Mouse (Mus musculus) MEL (cell line): ENCODE data around the gene Adipor2. TPM values are rescaled to one million over a fixed set of nuclear protein-coding genes. Genes with fewer than 3 reads are reported as not detected.

ENCODE experiments used
- DNase-seq: peaks from one replicate; pipeline ENCODE4 v3.0.0; 2011; ENCODE audit warnings: low read depth, low spot score
- H3K27ac ChIP-seq: 2 replicates; pipeline ENCODE4 v1.5.1; 2012; ENCODE audit warnings: low read depth, mild to moderate bottlenecking, control low read depth, low read length, moderate library complexity; ENCODE audit not compliant: control insufficient read depth
- H3K27me3 ChIP-seq, 2 experiments: fragments of 150-350 bp in 1 of 2; sonication (generic) in 1 of 2; 2 replicates each; pipeline ENCODE4 v1.6.1; 2012; ENCODE audit warnings: low read length in 2 of 2, mild to moderate bottlenecking in 2 of 2, improper control_type of control experiment in 1 of 2, moderate library complexity in 1 of 2; ENCODE audit not compliant: insufficient read depth in 2 of 2, control insufficient read depth in 1 of 2
- H3K36me3 ChIP-seq, 2 experiments: 2 replicates each; pipeline ENCODE4 v1.6.1; 2012 to 2014; ENCODE audit warnings: low read length in 2 of 2, improper control_type of control experiment in 1 of 2, inconsistent platforms in 1 of 2, mild to moderate bottlenecking in 1 of 2; ENCODE audit not compliant: insufficient read depth in 2 of 2, control insufficient read depth in 1 of 2
- H3K4me1 ChIP-seq, 2 experiments: fragments of 150-350 bp in 1 of 2; sonication (generic) in 1 of 2; 2 replicates each; pipeline ENCODE4 v1.6.1; 2012; ENCODE audit warnings: low read length in 2 of 2, improper control_type of control experiment in 1 of 2, mild to moderate bottlenecking in 1 of 2; ENCODE audit not compliant: insufficient read depth in 2 of 2, control insufficient read depth in 1 of 2
- H3K4me3 ChIP-seq, 2 experiments: fragments of 150-350 bp in 1 of 2; sonication (generic) in 1 of 2; 2 replicates each; pipeline ENCODE4 v1.5.1; 2012; ENCODE audit warnings: low read depth in 2 of 2, low read length in 2 of 2, mild to moderate bottlenecking in 2 of 2, moderate library complexity in 2 of 2, control low read depth in 1 of 2, improper control_type of control experiment in 1 of 2; ENCODE audit not compliant: control insufficient read depth in 1 of 2, insufficient read depth in 1 of 2
- H3K79me2 ChIP-seq: 2 replicates; pipeline ENCODE4 v1.6.1; 2012; ENCODE audit warnings: mild to moderate bottlenecking, low read length, moderate library complexity; ENCODE audit not compliant: control insufficient read depth, poor library complexity, insufficient read depth
- H3K9ac ChIP-seq: 2 replicates; pipeline ENCODE4 v1.6.1; 2012; ENCODE audit warnings: low read depth, mild to moderate bottlenecking, control low read depth, low read length, moderate library complexity; ENCODE audit not compliant: control insufficient read depth, poor library complexity, severe bottlenecking
- H3K9me3 ChIP-seq: fragments of 150-350 bp; sonication (generic); replicated peaks from 2 replicates; pipeline ENCODE4 v1.6.1; 2012; ENCODE audit warnings: mild to moderate bottlenecking, low read length, improper control_type of control experiment, moderate library complexity; ENCODE audit not compliant: insufficient read depth
- EP300 ChIP-seq, 2 experiments: IDR thresholded peaks; 2 replicates each; pipeline ENCODE4 v1.6.1; 2011; ENCODE audit warnings: improper control_type of control experiment in 2 of 2, low read length in 2 of 2, low read depth in 1 of 2, mild to moderate bottlenecking in 1 of 2
- HCFC1 ChIP-seq: IDR thresholded peaks from 2 replicates; pipeline ENCODE4 v1.6.1; 2012; ENCODE audit warnings: low read depth, mild to moderate bottlenecking, inconsistent platforms, low read length, improper control_type of control experiment, moderate library complexity
- MAFK ChIP-seq: IDR thresholded peaks from 2 replicates; pipeline ENCODE4 v1.6.1; 2011; ENCODE audit warnings: low read depth, mild to moderate bottlenecking, low read length, improper control_type of control experiment, borderline replicate concordance
- MYB ChIP-seq: IDR thresholded peaks from 2 replicates; pipeline ENCODE4 v1.6.1; 2011; ENCODE audit warnings: mild to moderate bottlenecking, low read depth, low read length, improper control_type of control experiment
- NRF1 ChIP-seq: IDR thresholded peaks from 2 replicates; pipeline ENCODE4 v1.6.1; 2014; ENCODE audit warnings: low read depth, mild to moderate bottlenecking, inconsistent platforms, low read length, improper control_type of control experiment, moderate library complexity; ENCODE audit not compliant: poor library complexity, insufficient read depth, severe bottlenecking
- POLR2A ChIP-seq, 2 experiments: IDR thresholded peaks; 2 replicates each; pipeline ENCODE4 v1.6.1; 2011 to 2012; ENCODE audit warnings: low read length in 2 of 2, mild to moderate bottlenecking in 2 of 2, control low read depth in 1 of 2, improper control_type of control experiment in 1 of 2, low read depth in 1 of 2, moderate library complexity in 1 of 2; ENCODE audit not compliant: control insufficient read depth in 1 of 2, insufficient read depth in 1 of 2, poor library complexity in 1 of 2
- TAL1 ChIP-seq: IDR thresholded peaks from 2 replicates; pipeline ENCODE4 v1.6.1; 2012; ENCODE audit warnings: mild to moderate bottlenecking, inconsistent platforms, low read length, moderate library complexity, mixed read lengths
- USF1 ChIP-seq: IDR thresholded peaks from 2 replicates; pipeline ENCODE4 v1.6.1; 2014; ENCODE audit warnings: low read depth, mild to moderate bottlenecking, inconsistent platforms, low read length, improper control_type of control experiment, moderate library complexity
- ZC3H11A ChIP-seq: IDR thresholded peaks from 2 replicates; pipeline ENCODE4 v1.6.1; 2012; ENCODE audit warnings: low read depth, mild to moderate bottlenecking, inconsistent platforms, low read length, improper control_type of control experiment
- ZKSCAN1 ChIP-seq: IDR thresholded peaks from 2 replicates; pipeline ENCODE4 v1.6.1; 2012; ENCODE audit warnings: low read depth, mild to moderate bottlenecking, inconsistent platforms, low read length, improper control_type of control experiment, moderate library complexity
- polyA plus RNA-seq, 2 experiments: library from polyadenylated mRNA; stranded (reverse) in 1 of 2; unstranded in 1 of 2; fragments of >175 nt in 1 of 2; fragments of >200 nt in 1 of 2; gene quantifications; 2 replicates each; pipeline versions ENCODE4 v1.2.1 to v1.2.4; 2012; ENCODE audit warnings: low replicate concordance in 2 of 2, low read depth in 1 of 2; ENCODE audit not compliant: insufficient read length in 2 of 2, insufficient read depth in 1 of 2, missing spikeins in 1 of 2
- total RNA-seq: library from RNA; depleted of rRNA; stranded (reverse); fragments of 300-350 nt; gene quantifications from 2 replicates; pipeline ENCODE4 v1.2.3, GENCODE M21; 2012

Gene Adipor2
- total and polyA plus RNA-seq, 3 experiments = 37.6 to 41.3 TPM; not detected in 1

DNA sequence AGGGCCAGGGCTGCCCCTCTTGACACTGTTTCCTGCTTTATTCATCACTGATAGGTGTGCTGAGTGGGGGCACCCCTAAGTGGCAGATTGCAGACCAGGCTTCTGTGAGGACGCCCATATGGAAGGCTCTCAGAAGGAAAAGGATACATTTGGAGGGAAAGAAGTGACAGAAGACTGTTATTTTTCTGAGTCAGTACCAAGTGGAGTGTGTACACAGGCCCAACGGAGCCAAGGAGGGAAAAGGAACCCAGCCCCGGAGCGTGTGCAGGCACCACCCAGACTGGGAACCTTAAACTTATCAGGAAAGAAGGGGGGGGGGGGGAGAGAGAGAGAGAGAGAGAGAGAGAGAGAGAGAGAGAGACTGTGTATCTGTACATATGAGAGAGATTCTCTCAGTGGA is 4.9 kb downstream of the Adipor2 start:
- no peak for DNase-seq
- H3K4me1 ChIP-seq = peaks cover 5 to 7% of the 10 kb centered on the region in 2 experiments; a peak in 2 of 4 replicates
- no peaks in the 10 kb centered on the region; a peak in 1 of 4 replicates for H3K27me3 ChIP-seq
- no peak overlapping the region for H3K9ac ChIP-seq
- no peak overlapping the region for H3K4me3 ChIP-seq
- no peaks in the 10 kb centered on the region for H3K79me2 ChIP-seq
- peaks cover 0 to 4% of the 10 kb centered on the region in 2 experiments; a peak in 2 of 4 replicates for H3K36me3 ChIP-seq
- no peak for TF ChIP-seq MAFK
- no peak for TF ChIP-seq POLR2A (IDR thresholded peaks at IDR 0.05; ENCODE audit: control insufficient read depth in 1 of 2, insufficient read depth in 1 of 2, low read depth in 1 of 2, low read length in 2 of 2, poor library complexity in 1 of 2)
- no peak for TF ChIP-seq USF1
- TF ChIP-seq TAL1 = no peak
- no peak for TF ChIP-seq NRF1
- no peak for TF ChIP-seq HCFC1
- no peak for TF ChIP-seq MYB
- no peak for TF ChIP-seq ZKSCAN1
- TF ChIP-seq, all 39 proteins: peak for 0
- H3K9me3 ChIP-seq = no peaks in the 10 kb centered on the region
- H3K27ac ChIP-seq = no peak overlapping the region

DNA sequence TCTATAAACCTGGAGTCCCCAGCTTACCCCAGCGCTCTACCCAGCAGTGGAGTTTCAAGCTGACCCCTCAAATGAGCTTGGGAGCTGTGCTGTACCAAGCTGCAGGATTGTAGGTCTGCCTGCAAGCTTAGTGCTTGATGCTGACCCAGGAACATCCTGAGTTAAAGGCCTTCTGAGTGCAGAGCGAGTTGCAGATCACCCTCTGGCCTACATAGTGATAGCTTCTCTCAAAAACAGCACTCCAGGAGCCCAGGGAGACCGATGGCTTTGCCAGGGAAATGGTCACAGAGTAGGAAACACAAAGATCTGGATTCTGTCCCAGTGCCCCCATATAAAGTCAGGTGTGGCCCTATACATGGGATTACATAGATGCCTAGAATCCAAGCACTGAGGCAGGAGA is 6.0 kb downstream of the Adipor2 start:
- H3K9me3 ChIP-seq = no peaks in the 10 kb centered on the region
- DNase-seq = no peak
- no peak overlapping the region for H3K4me3 ChIP-seq
- no peaks in the 10 kb centered on the region; a peak in 1 of 4 replicates for H3K27me3 ChIP-seq
- H3K36me3 ChIP-seq = no peaks in the 10 kb centered on the region; a peak in 1 of 4 replicates
- no peak overlapping the region for H3K27ac ChIP-seq
- H3K4me1 ChIP-seq = 0 out of 4 replicates have a peak, but pooled peaks cover 0 to 4% of the 10 kb centered on the region in 2 experiments
- H3K79me2 ChIP-seq = no peaks in the 10 kb centered on the region
- no peak overlapping the region for H3K9ac ChIP-seq
- TF ChIP-seq EP300 (IDR thresholded peaks at IDR 0.05; ENCODE audit: low read depth in 1 of 2, low read length in 2 of 2) (no peak), ZKSCAN1 (no peak), USF1 (no peak)

DNA sequence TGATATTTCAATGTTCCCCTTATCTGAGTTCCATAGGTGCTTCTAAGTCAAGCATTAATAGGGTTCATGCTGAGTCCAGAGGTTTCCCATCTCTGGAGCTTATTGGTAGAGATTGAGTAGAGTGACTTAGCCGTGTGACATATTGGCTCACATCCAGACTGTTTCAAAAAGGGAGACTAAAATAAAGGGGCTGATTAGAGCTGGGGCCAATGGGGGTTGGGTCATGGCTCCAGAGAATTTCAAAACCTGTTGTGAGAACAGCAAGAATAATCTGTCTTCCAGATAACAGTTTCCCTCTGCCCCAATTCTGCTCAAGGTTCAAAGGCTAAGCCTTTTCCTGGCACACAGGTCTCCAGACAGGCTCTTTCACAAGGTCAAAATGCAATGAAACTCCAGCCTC is 7.7 kb downstream of the Adipor2 start:
- DNase-seq = no peak
- H3K4me1 ChIP-seq = 0 out of 4 replicates have a peak, but pooled peaks cover 0 to 4% of the 10 kb centered on the region in 2 experiments
- H3K27ac ChIP-seq = no peak overlapping the region
- no peak overlapping the region for H3K4me3 ChIP-seq
- no peaks in the 10 kb centered on the region; a peak in 1 of 4 replicates for H3K27me3 ChIP-seq
- no peaks in the 10 kb centered on the region for H3K9me3 ChIP-seq
- H3K79me2 ChIP-seq = no peaks in the 10 kb centered on the region
- no peaks in the 10 kb centered on the region; a peak in 1 of 4 replicates for H3K36me3 ChIP-seq
- H3K9ac ChIP-seq = no peak overlapping the region
- no peak for TF ChIP-seq NRF1
- no peak for TF ChIP-seq ZC3H11A
